Mouse (Mus musculus): ENCODE results near the gene Il27ra.

- TF ChIP-seq POLR2A (IDR thresholded peaks at IDR 0.05; ENCODE audit: control insufficient read depth, low read depth, low read length) = no peak
- TF ChIP-seq CTCF (IDR thresholded peaks at IDR 0.05; ENCODE audit: control insufficient read depth, insufficient read depth, insufficient replicate concordance, low read depth, low read length) = no peak
Measured at GRCm38 (mm10) chr8:84048171-84048570, 5.8 kb upstream of the Il27ra start.
